Mouse (Mus musculus) cerebellum, postnatal 25 days (tissue): ENCODE data around the gene Eci1.
"Not testable (repeated sequence)": the region's sequence is repeated elsewhere in the genome, so short reads cannot be mapped to it uniquely, and the experiment has no call there.

Source experiments
- DNase-seq, 2 experiments: peaks; one replicate each; pipeline ENCODE4 v3.0.0; 2021; ENCODE audit warnings: mixed read lengths in 2 of 2

Eci1 gene

GRCm38 (mm10) chr17:24441148-24441547 lies 14.7 kb downstream of the Eci1 start:
- DNase-seq: no peak

- DNase-seq: no peak
Observed at GRCm38 (mm10) chr17:24442107-24442506, 15.7 kb downstream of the Eci1 start.

GRCm38 (mm10) chr17:24442632-24443155 lies 16.3 kb downstream of the Eci1 start, which contains the start of gene Dnase1l2:
Dnase1l2 (minus strand) TSS chr17:24443105.
- DNase-seq: peak; percentile 61 to 62

DNA sequence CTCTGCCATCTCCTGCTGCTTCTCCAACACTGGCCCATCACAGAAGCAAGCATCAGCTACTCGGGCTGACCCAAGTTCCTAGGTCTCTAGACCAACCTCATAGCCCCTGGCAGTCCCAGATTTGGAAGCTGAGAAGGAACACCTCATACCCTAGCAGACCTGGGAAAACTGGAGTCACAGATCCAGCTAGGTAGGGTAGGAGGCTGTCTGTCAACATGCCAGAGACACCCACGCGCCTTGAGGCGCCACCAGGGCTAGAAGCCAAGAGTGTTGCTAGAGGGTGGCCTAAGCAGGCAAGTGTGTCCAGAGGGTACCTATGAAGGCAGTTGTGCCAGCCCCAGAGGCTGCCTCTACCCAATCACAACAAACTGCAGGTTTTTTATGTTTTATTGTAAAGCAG lies 17.0 kb downstream of the Eci1 start:
- peak; percentile 82 to 85 for DNase-seq

- no peak for DNase-seq
Observed at GRCm38 (mm10) chr17:24446590-24446989, 20.1 kb downstream of the Eci1 start.

GRCm38 (mm10) chr17:24449507-24449906 lies 23.1 kb downstream of the Eci1 start:
- DNase-seq: no peak

DNA sequence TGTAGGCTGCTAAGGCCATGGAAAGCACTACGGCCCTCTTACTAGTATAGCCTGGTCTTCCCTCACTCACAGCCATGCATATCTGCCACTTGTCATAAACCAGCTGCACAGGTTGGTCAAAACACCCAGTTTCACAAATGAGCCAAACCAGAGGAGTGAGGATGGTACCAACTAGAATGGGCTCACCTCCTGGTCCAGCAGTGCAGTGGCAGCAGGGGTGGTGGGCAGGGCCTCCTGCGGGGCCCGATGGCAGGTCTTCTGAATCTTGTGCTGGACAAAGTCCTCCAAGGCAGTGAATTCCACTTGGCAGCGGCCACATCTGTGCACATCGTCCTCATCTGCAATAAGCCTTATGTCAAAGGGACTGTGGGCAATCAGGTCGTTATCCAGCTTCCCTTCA lies 24.8 kb downstream of the Eci1 start:
- no peak for DNase-seq

DNA sequence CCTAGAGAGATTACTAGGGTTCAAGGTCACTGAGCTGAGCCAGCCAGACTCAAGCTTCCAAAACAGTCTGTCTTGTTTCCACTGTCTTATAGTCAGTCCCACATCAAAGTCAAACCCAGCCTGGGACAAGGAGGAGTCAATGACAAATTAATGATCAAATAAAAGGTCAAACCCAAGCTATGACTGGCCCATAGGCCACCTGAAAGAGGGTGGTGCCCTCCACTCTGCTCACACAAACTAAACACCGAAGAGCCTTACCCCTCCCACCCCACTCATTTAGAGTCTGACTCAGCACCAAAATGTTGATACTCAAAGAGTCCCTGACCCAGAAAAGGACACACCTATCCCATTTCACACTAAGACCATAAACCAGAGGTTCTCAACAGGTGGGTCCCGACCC lies 26.9 kb downstream of the Eci1 start:
- no peak for DNase-seq

DNA sequence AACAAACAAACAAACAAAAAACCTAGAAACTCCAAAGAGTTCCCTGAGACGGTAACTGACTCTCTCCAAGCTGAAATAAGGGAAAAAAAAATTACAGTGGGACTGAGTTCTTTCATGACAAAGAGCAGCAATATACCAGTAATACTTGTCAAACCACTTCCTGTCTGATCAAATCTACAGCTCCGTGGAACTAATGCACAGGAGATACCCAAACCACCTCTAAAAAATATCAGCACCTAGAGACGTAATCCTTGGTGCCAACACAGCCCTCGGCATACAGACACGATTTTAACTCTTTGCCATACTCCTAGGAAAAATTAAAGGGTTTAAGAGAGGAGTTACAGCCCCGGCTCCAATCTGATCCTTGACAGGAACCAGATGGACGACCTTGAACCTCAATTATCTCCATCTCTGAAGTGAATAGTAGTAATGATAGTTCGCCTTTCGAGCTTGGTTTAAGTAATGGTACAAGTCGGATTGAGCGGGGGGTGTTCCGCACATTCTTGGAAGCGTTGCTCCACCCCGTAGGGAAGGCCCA lies 27.8 kb downstream of the Eci1 start:
- no peak for DNase-seq

DNA sequence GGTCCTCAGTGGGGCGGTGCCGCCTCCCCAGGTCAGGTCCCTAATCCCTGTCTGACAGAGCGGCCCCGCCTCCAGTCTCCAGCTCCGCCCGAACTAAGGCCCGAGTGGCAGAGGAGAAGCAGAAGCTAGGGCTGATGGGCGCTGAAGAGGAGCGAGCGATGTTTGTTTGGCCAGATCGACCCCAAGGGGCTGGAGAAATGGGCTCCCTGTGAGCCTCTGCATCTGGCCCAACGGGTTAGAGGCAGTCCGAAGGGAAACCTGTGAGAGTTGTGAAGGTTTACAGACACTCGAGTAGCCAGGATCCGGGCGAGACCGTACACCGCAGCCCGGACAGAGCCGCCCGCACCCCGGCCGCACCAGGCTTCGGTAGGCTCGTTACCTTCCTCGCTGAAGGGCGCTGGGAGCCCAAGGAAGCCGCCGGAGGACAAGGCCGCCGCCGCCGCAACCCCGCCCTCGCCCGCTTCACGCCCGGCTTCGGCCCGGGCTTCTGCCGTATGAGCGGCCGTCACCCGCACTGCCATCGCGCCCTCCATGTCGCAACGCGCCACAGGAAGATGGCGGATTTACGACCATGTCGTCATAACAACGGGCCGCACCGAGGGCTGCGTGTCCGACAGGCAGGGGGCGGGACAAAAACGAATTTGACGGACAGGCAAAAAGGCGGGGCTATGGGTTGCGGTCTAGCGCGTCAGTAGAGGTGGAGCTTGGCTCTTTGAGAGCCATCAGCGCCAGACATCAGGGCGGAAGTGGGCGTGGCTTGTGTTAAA lies 28.5 kb downstream of the Eci1 start:
- peak; percentile 97 to 99 for DNase-seq

DNA sequence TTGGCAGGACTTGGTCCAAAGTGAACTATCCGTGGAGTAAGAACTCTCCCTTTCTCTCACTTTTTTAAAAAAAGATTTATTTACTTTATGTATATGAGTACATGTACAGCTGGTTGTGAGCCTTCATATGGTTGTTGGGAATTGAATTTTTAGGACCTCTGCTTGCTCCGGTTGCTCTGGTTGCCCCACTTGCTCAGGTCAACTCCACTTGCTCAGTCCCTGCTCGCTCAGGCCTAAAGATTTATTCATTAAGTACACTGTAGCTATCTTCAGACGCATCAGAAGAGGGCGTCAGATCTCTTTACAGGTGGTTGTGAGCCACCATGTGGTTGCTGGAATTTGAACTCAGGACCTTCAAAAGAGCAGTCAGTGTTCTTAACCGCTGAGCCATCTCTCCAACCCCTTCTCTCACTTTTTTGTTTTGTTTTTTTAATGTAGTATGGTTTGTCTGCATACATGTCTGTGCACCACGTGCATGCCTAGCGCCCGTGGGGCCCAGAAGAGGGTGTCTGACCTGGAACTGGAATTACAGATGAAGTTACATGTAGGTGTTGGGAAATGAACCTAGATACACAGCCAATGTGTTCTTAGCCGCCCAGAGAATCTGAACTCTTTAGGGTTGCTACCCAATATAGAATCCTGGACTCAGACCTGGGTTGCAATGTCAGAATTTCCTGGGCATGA lies 29.2 kb downstream of the Eci1 start:
- DNase-seq: not testable (repeated sequence)

GRCm38 (mm10) chr17:24461580-24461979 lies 35.1 kb downstream of the Eci1 start:
- DNase-seq: peak in 1 of 2 experiments; percentile 55

DNA sequence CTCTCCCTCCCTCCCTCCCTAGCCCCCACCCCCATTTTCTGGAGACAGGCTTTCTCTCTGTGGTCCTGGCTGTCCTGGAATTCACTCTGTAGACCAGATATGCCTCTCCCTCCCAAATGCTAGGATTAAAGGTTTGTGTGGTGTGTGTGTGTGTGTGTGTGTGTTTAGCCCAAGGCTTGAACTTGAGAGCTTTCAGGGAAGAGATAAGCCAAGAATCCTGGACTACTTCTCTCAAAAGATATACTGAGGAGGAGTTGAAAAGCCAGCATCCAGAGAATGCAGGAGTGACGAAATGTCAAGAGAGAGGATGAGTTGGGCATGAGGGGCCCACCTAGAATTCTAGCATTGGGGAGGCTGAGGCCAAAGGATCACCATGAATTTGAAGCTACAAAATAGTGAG lies 36.5 kb downstream of the Eci1 start:
- no peak for DNase-seq

GRCm38 (mm10) chr17:24463374-24464133 lies 37.1 kb downstream of the Eci1 start:
- DNase-seq: no peak

DNA sequence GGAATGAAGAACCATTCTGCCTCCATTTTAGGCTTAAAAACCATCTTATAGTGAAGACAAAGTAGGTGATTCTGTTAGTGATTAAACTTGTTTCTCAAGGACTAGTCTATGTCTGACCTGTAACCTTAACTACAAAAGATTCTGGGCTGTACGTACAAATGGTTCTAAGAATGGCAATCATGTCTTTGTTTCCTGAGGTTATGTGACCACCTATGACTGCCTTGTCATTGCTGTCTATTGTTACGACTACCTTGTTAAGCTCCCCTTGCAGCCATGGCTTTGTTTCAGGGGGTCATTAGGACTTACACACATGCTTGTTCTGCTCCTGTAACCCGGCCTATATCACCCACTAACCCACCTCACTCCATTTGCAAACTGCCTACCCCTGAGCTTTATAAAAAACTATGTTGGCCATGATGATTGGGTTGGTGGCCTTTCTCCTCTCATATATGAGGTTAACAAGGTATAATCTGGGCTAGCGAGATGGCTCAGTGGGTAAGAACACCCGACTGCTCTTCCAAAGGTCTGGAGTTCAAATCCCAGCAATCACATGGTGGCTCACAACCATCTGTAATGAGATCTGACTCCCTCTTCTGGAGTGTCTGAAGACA lies 42.3 kb downstream of the Eci1 start:
- DNase-seq: no peak

- DNase-seq: no peak
Observed at GRCm38 (mm10) chr17:24469336-24469909, 43.0 kb downstream of the Eci1 start.

DNA sequence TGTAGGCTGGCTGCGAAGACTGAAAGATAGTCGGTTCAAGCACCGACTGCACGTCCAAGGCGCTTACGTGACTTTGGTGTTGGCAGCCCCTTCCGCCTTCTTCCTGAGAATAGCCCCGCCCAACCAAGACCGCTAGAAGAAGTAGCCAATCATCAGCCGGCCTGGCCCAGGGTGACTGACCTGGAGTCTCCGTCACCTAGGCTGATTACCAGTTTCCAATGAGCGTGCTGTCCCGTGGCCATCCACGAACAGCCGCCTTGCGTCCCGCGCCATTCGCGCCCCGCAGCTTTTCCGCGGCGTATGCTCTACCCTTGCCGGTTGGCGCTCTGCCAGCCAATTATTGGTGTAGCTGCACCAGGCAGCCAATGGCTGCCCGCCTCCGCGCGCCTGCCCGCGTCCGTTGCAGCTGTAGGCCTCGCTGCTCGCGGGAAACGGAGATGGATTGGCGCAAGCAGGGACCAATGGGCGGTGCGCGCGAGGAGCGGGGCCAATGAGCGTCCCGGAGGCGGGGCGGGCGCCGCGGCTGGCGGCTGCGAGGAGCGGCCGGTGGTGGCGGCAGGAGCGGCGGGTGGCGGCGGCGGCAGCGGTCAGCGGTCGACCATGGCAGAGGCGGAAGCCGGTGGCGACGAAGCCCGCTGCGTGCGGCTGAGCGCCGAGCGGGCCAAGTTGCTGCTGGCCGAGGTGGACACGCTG lies 43.6 kb downstream of the Eci1 start, which contains the start of the genes E4f1 and Pgp:
E4f1 (minus strand) TSS at position 404 of the 693 bp plus-strand sequence.
Pgp (plus strand) TSS at position 483 of the 693 bp plus-strand sequence.
- peak; percentile 100 for DNase-seq

- peak in 1 of 2 experiments; percentile 69 for DNase-seq
Observed at GRCm38 (mm10) chr17:24470701-24471527, 44.5 kb downstream of the Eci1 start.

DNA sequence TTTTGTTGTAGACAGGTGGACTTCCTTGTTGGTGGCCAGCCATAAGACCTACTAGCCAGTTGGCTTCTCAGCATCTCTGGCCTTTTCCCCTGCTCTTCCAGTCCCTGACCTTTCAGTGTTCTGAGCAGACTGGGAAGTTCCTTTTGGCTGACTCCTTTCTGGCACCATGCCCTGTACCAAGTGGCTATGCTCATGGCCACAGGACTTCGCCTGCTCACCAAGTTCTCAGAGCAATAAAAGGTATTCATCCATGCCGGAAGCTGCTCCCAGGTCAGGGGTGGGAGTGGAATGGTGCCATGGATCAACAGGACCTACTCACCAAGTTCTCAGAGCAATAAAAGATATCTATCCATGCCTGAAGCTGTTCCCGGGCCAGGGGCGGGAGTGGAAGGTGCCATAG lies 46.1 kb downstream of the Eci1 start:
- peak; percentile 68 to 82 for DNase-seq

DNA sequence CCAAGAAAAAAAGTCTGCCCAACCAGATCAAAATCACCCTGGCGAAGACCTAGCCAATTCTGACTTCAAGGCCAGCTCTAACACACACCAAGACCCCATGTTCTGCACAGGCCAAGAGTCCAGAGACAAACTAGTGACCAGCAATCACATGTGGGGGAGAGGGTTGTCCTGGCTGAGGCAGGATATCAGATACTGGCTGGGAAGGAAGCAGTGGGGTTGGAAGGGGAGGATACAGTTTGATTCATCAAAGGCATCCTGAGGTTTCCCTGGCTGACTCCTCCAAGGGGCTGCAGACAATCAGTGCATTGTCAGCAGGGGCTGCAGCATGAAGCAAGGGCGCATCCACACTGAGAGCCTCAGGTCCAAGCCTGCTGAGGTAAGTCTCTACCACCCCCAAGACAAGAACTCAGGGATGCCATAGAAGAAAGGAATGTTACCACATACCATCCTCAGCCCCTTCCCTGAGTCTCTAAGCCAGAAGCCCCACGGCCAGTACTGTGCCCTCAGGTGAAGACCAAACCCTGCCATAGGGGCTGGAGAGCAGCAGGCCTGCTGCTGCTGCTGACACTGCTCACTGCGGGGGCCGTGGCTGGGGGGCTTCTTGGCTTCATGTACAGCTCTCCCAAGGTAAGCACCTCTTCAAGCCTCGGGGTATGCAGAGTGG lies 47.3 kb downstream of the Eci1 start, which contains the start of gene Bricd5:
Bricd5 (plus strand) TSS at position 273 of the 664 bp plus-strand sequence.
- DNase-seq: no peak
